Mouse (Mus musculus): ENCODE data around the gene Asic1.
"Not testable (repeated sequence)": the region's sequence is repeated elsewhere in the genome, so short reads cannot be mapped to it uniquely, and the experiment has no call there.

The Asic1 gene

GRCm38 (mm10) chr15:99663964-99664599, 6.1 kb upstream of the Asic1 start:
- no peak for DNase-seq (ENCODE audit: low spot score)

GRCm38 (mm10) chr15:99664600-99665451, 5.3 kb upstream of the Asic1 start:
- DNase-seq (ENCODE audit: low spot score): no peak

GRCm38 (mm10) chr15:99667544-99667943, 2.6 kb upstream of the Asic1 start:
- DNase-seq (ENCODE audit: low spot score): no peak

GRCm38 (mm10) chr15:99668881-99669280, 1.3 kb upstream of the Asic1 start:
- peak; percentile 68 for DNase-seq (ENCODE audit: low spot score)

GRCm38 (mm10) chr15:99669392-99669791, 776 bp upstream of the Asic1 start:
- DNase-seq (ENCODE audit: low spot score): no peak

- no peak for DNase-seq (ENCODE audit: low spot score)
Measured at GRCm38 (mm10) chr15:99670964-99671670, 949 bp downstream of the Asic1 start.

GRCm38 (mm10) chr15:99671783-99672182, 1.6 kb downstream of the Asic1 start:
- DNase-seq (ENCODE audit: low spot score): no peak

GRCm38 (mm10) chr15:99674866-99675265, 4.7 kb downstream of the Asic1 start:
- no peak for DNase-seq (ENCODE audit: low spot score)

GRCm38 (mm10) chr15:99677089-99677488, 6.9 kb downstream of the Asic1 start:
- DNase-seq (ENCODE audit: low spot score): no peak

- DNase-seq (ENCODE audit: low spot score): peak; percentile 26
Measured at GRCm38 (mm10) chr15:99678063-99678800, 8.1 kb downstream of the Asic1 start.

GRCm38 (mm10) chr15:99679008-99679407, 8.8 kb downstream of the Asic1 start:
- no peak for DNase-seq (ENCODE audit: low spot score)

- peak; percentile 32 for DNase-seq (ENCODE audit: low spot score)
Measured at GRCm38 (mm10) chr15:99682880-99683279, 12.7 kb downstream of the Asic1 start.

GRCm38 (mm10) chr15:99684156-99684555, 14.0 kb downstream of the Asic1 start:
- no peak for DNase-seq (ENCODE audit: low spot score)

GRCm38 (mm10) chr15:99688712-99689111, 18.5 kb downstream of the Asic1 start:
- peak; percentile 28 for DNase-seq (ENCODE audit: low spot score)

GRCm38 (mm10) chr15:99690924-99691323, 20.8 kb downstream of the Asic1 start:
- DNase-seq (ENCODE audit: low spot score): no peak

- no peak for DNase-seq (ENCODE audit: low spot score)
Measured at GRCm38 (mm10) chr15:99691976-99692375, 21.8 kb downstream of the Asic1 start.

- DNase-seq (ENCODE audit: low spot score): no peak
Measured at GRCm38 (mm10) chr15:99697309-99697708, 27.1 kb downstream of the Asic1 start.

GRCm38 (mm10) chr15:99698533-99699085, 28.4 kb downstream of the Asic1 start:
- DNase-seq (ENCODE audit: low spot score): peak; percentile 34

- DNase-seq (ENCODE audit: low spot score): no peak
Measured at GRCm38 (mm10) chr15:99699715-99700114, 29.5 kb downstream of the Asic1 start.

- no peak for DNase-seq (ENCODE audit: low spot score)
Measured at GRCm38 (mm10) chr15:99700219-99701106, 30.3 kb downstream of the Asic1 start.

- DNase-seq (ENCODE audit: low spot score): not testable (repeated sequence)
Measured at GRCm38 (mm10) chr15:99701640-99701998, 31.5 kb downstream of the Asic1 start.
